Mouse (Mus musculus) midbrain, embryonic 15.5 days (tissue): ENCODE results near the gene Ublcp1. TPM values are rescaled to one million over a fixed set of nuclear protein-coding genes. Genes with fewer than 3 reads are reported as not detected.

Source experiments
- ATAC-seq: fragments of 200-750 bp; cut with Nextera tagmentation; replicated peaks from 2 replicates; pipeline ENCODE4 v1.8.0; 2017; ENCODE audit warnings: moderate TSS enrichment
- H3K27ac ChIP-seq: fragments of 300-500 bp; sonication (generic); 2 replicates; pipeline ENCODE4 v1.5.1; 2015; ENCODE audit warnings: mild to moderate bottlenecking, inconsistent platforms
- H3K27me3 ChIP-seq: fragments of 300-500 bp; sonication (generic); replicated peaks from 2 replicates; pipeline ENCODE4 v1.6.1; 2015; ENCODE audit warnings: inconsistent platforms
- H3K36me3 ChIP-seq: fragments of 300-500 bp; sonication (generic); replicated peaks from 2 replicates; pipeline ENCODE4 v1.6.1; 2015; ENCODE audit warnings: inconsistent platforms
- H3K4me1 ChIP-seq: fragments of 300-500 bp; sonication (generic); 2 replicates; pipeline ENCODE4 v1.6.1; 2015; ENCODE audit warnings: inconsistent platforms
- H3K4me2 ChIP-seq: fragments of 300-500 bp; sonication (generic); 2 replicates; pipeline ENCODE4 v1.6.1; 2015; ENCODE audit warnings: inconsistent platforms, mild to moderate bottlenecking, moderate library complexity
- H3K4me3 ChIP-seq: fragments of 300-500 bp; sonication (generic); 2 replicates; pipeline ENCODE4 v1.5.1; 2015; ENCODE audit warnings: mild to moderate bottlenecking, inconsistent platforms
- H3K9ac ChIP-seq: fragments of 300-500 bp; sonication (generic); 2 replicates; pipeline ENCODE4 v1.6.1; 2015; ENCODE audit warnings: mild to moderate bottlenecking, inconsistent platforms
- H3K9me3 ChIP-seq: fragments of 300-500 bp; sonication (generic); 2 replicates; pipeline ENCODE4 v1.6.1; 2016; ENCODE audit warnings: inconsistent platforms
- WGBS: fragments of 180-500 bp; shearing (Covaris S2); methylation state at CpG from one replicate; pipeline ENCODE4 v1.1.7; 2015; ENCODE audit warnings: mixed read lengths; 5-methylcytosine and 5-hydroxymethylcytosine counted together
- polyA plus RNA-seq: library from polyadenylated mRNA; unstranded; fragments of >200 nt; fragmentation: Nextera tagmentation; extraction: Ambion mirVana; gene quantifications from 2 replicates; pipeline ENCODE4 v1.2.1, GENCODE M21; 2015

Ublcp1 gene
- polyA plus RNA-seq, 1 experiment from 2014 or later, result 63.0 TPM

GRCm38 (mm10) chr11:44508876-44509275 lies 38.6 kb upstream of the Ublcp1 start:
- 78% methylated on average over 4 of the region's 4 CpGs for WGBS
- no peak overlapping the region for H3K4me3 ChIP-seq
- no peak overlapping the region for H3K27ac ChIP-seq
- H3K4me1 ChIP-seq, result no peaks in the 10 kb centered on the region
- H3K9me3 ChIP-seq, result no peaks in the 10 kb centered on the region
- no peak for ATAC-seq
- no peaks in the 10 kb centered on the region for H3K36me3 ChIP-seq
- no peak overlapping the region for H3K9ac ChIP-seq
- no peaks in the 10 kb centered on the region for H3K27me3 ChIP-seq
- no peak overlapping the region for H3K4me2 ChIP-seq

- Histone ChIP-seq H3K9me3 (no peaks in the 10 kb centered on the region), H3K9ac (no peak overlapping the region), H3K27me3 (no peaks in the 10 kb centered on the region), H3K4me1 (no peaks in the 10 kb centered on the region), H3K36me3 (no peaks in the 10 kb centered on the region), H3K4me3 (no peak overlapping the region), H3K4me2 (no peak overlapping the region), H3K27ac (no peak overlapping the region)
- WGBS, result 83% methylated on average over 3 of the region's 3 CpGs
- no peak for ATAC-seq
Observed at GRCm38 (mm10) chr11:44504761-44505160, 34.5 kb upstream of the Ublcp1 start.

GRCm38 (mm10) chr11:44504146-44504545 lies 33.8 kb upstream of the Ublcp1 start:
- WGBS, result 88% methylated on average over 7 of the region's 7 CpGs
- Histone ChIP-seq H3K9me3 (no peaks in the 10 kb centered on the region), H3K36me3 (no peaks in the 10 kb centered on the region), H3K27ac (no peak overlapping the region), H3K4me3 (no peak overlapping the region), H3K9ac (no peak overlapping the region), H3K4me1 (no peaks in the 10 kb centered on the region), H3K4me2 (no peak overlapping the region), H3K27me3 (no peaks in the 10 kb centered on the region)
- ATAC-seq, result no peak

- ATAC-seq, result no peak
- H3K4me1 ChIP-seq, result no peaks in the 10 kb centered on the region
- 35% methylated on average over 5 of the region's 5 CpGs for WGBS
- no peaks in the 10 kb centered on the region for H3K27me3 ChIP-seq
- no peaks in the 10 kb centered on the region for H3K36me3 ChIP-seq
- no peak overlapping the region for H3K27ac ChIP-seq
- H3K4me3 ChIP-seq, result no peak overlapping the region
- H3K9me3 ChIP-seq, result no peaks in the 10 kb centered on the region
- H3K9ac ChIP-seq, result no peak overlapping the region
- no peak overlapping the region for H3K4me2 ChIP-seq
Observed at GRCm38 (mm10) chr11:44502931-44503330, 32.6 kb upstream of the Ublcp1 start.

GRCm38 (mm10) chr11:44501477-44501876 lies 31.2 kb upstream of the Ublcp1 start:
- no peak overlapping the region for H3K27ac ChIP-seq
- H3K9ac ChIP-seq, result no peak overlapping the region
- H3K9me3 ChIP-seq, result no peaks in the 10 kb centered on the region
- H3K4me3 ChIP-seq, result no peak overlapping the region
- H3K27me3 ChIP-seq, result no peaks in the 10 kb centered on the region
- no peaks in the 10 kb centered on the region for H3K4me1 ChIP-seq
- H3K4me2 ChIP-seq, result no peak overlapping the region
- no peaks in the 10 kb centered on the region for H3K36me3 ChIP-seq
- ATAC-seq, result no peak
- 94% methylated on average over 2 of the region's 2 CpGs for WGBS

GRCm38 (mm10) chr11:44500966-44501365 lies 30.7 kb upstream of the Ublcp1 start:
- no peaks in the 10 kb centered on the region for H3K27me3 ChIP-seq
- no peak overlapping the region for H3K9ac ChIP-seq
- WGBS, result 85% methylated on average over 7 of the region's 7 CpGs
- H3K4me3 ChIP-seq, result no peak overlapping the region
- no peaks in the 10 kb centered on the region for H3K36me3 ChIP-seq
- no peaks in the 10 kb centered on the region for H3K4me1 ChIP-seq
- H3K9me3 ChIP-seq, result no peaks in the 10 kb centered on the region
- no peak for ATAC-seq
- H3K27ac ChIP-seq, result no peak overlapping the region
- H3K4me2 ChIP-seq, result no peak overlapping the region

GRCm38 (mm10) chr11:44498412-44499272 lies 28.3 kb upstream of the Ublcp1 start:
- Histone ChIP-seq H3K27me3 (no peaks in the 10 kb centered on the region), H3K4me1 (no peaks in the 10 kb centered on the region), H3K4me2 (no peak overlapping the region), H3K27ac (no peak overlapping the region), H3K4me3 (no peak overlapping the region), H3K36me3 (no peaks in the 10 kb centered on the region), H3K9me3 (no peaks in the 10 kb centered on the region), H3K9ac (no peak overlapping the region)
- whole genome bisulfite sequencing, result 75% methylated on average over 13 of the region's 13 CpGs
- ATAC-seq, result no peak

- Histone ChIP-seq H3K9ac (no peak overlapping the region), H3K9me3 (no peaks in the 10 kb centered on the region), H3K4me3 (no peak overlapping the region), H3K36me3 (no peaks in the 10 kb centered on the region), H3K27ac (no peak overlapping the region), H3K27me3 (no peaks in the 10 kb centered on the region), H3K4me1 (no peaks in the 10 kb centered on the region), H3K4me2 (no peak overlapping the region)
- ATAC-seq, result no peak
- 45% methylated on average over 3 of the region's 3 CpGs for WGBS
Observed at GRCm38 (mm10) chr11:44496217-44496616, 25.9 kb upstream of the Ublcp1 start.

- H3K27ac ChIP-seq, result no peak overlapping the region
- no peaks in the 10 kb centered on the region for H3K4me1 ChIP-seq
- no peaks in the 10 kb centered on the region for H3K9me3 ChIP-seq
- no peak overlapping the region for H3K9ac ChIP-seq
- H3K27me3 ChIP-seq, result no peaks in the 10 kb centered on the region
- H3K4me2 ChIP-seq, result no peak overlapping the region
- H3K36me3 ChIP-seq, result no peaks in the 10 kb centered on the region
- no peak overlapping the region for H3K4me3 ChIP-seq
- no peak for ATAC-seq
- 85% methylated on average over 5 of the region's 5 CpGs for WGBS
Observed at GRCm38 (mm10) chr11:44494643-44495323, 24.5 kb upstream of the Ublcp1 start.

- Histone ChIP-seq H3K27ac (no peak overlapping the region), H3K9me3 (no peaks in the 10 kb centered on the region), H3K27me3 (no peaks in the 10 kb centered on the region), H3K9ac (no peak overlapping the region), H3K4me3 (no peak overlapping the region), H3K4me1 (no peaks in the 10 kb centered on the region), H3K36me3 (no peaks in the 10 kb centered on the region), H3K4me2 (no peak overlapping the region)
- WGBS, result 92% methylated on average over 1 of the region's 1 CpGs
- no peak for ATAC-seq
Observed at GRCm38 (mm10) chr11:44489117-44489516, 18.8 kb upstream of the Ublcp1 start.

- Histone ChIP-seq H3K4me3 (no peak overlapping the region), H3K4me1 (no peaks in the 10 kb centered on the region), H3K36me3 (no peaks in the 10 kb centered on the region), H3K9ac (no peak overlapping the region), H3K27ac (no peak overlapping the region), H3K9me3 (no peaks in the 10 kb centered on the region), H3K4me2 (no peak overlapping the region), H3K27me3 (no peaks in the 10 kb centered on the region)
- WGBS, result 95% methylated on average over 7 of the region's 7 CpGs
- no peak for ATAC-seq
Observed at GRCm38 (mm10) chr11:44485089-44485736, 14.9 kb upstream of the Ublcp1 start.

GRCm38 (mm10) chr11:44480246-44480645 lies 9.9 kb upstream of the Ublcp1 start:
- Histone ChIP-seq H3K4me3 (no peak overlapping the region), H3K9ac (no peak overlapping the region), H3K27ac (no peak overlapping the region), H3K36me3 (no peaks in the 10 kb centered on the region), H3K27me3 (no peaks in the 10 kb centered on the region), H3K4me1 (no peaks in the 10 kb centered on the region), H3K9me3 (no peaks in the 10 kb centered on the region), H3K4me2 (no peak overlapping the region)
- no peak for ATAC-seq
- 88% methylated on average over 6 of the region's 6 CpGs for WGBS
